Mouse (Mus musculus) heart, postnatal 10 days (tissue): ENCODE measurements around the gene Akt3. TPM values are rescaled to one million over a fixed set of nuclear protein-coding genes. Genes with fewer than 3 reads are reported as not detected.

Experiments
- DNase-seq, 2 experiments: peaks; one replicate each; pipeline ENCODE4 v3.0.0; 2021
- intact Hi-C: fragments of 180-260 bp; cut with DNase I; formaldehyde crosslinking; loops from one replicate; pipeline ENCODE4 v1.15.1; 2025
- total RNA-seq, 2 experiments: library from RNA; stranded (reverse); gene quantifications; 2 replicates each; pipeline ENCODE4 v1.2.3; 2021

The Akt3 gene
- total RNA-seq, 2 experiments from 2014 or later: 30.6 to 33.9 TPM

DNA sequence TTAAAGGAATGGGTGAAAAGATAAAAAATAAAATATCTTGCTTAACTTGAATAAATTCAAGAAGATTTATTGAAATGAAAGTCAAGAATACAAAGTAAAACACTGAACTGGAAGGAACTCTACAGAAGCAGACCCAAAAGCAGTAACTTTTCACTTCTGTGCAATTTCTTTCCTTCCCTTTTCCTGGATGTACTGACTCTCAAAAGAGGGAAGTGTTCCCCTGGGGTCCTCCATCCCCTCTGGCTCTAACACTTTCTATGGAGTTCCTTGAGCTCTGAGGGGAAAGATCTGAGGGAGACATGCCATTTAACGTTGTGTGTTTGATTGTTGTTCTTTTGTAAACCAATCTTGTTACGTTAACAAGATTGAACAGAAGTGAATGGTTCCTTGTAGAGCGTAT is 66.4 kb downstream of the Akt3 start:
- intact Hi-C loops: no loop called here

DNA sequence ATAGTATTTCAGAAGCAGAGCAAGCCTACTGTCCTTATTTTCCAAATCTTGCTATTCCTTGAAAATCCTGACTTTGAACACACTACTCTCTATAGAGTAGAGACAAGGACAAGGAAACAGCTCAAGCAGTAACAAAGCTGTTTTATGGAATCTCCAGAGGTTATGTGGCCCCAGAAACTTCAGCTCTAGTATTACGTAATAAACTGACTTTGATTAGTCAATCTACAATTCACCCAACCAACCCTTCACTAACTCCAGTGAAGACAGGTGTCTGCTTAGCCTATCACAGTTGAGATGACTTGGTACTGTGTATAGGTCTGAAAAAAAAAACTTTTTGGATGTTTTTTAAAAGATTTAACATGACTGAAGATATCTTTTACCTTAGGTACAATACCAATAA is 67.6 kb downstream of the Akt3 start:
- intact Hi-C loops: no loop called here
- DNase-seq: no peak

More for the DNA sequence above, 66.4 kb downstream of the Akt3 start:
- DNase-seq: no peak

- DNase-seq: peak; percentile 37 to 45
Measured at GRCm38 (mm10) chr1:177188708-177189107, 69.3 kb downstream of the Akt3 start.

GRCm38 (mm10) chr1:177186751-177187150 is 71.3 kb downstream of the Akt3 start:
- intact Hi-C loops: loop anchor here (5.0 kb wide), 1 partner anchor 34 kb away; no protein-coding TSS in a partner anchor
- DNase-seq: no peak

More at GRCm38 (mm10) chr1:177188708-177189107, 69.3 kb downstream of the Akt3 start:
- intact Hi-C loops: loop anchor here (1.0 to 5.0 kb wide), 2 partner anchors 36 to 310 kb away; no protein-coding TSS in a partner anchor

DNA sequence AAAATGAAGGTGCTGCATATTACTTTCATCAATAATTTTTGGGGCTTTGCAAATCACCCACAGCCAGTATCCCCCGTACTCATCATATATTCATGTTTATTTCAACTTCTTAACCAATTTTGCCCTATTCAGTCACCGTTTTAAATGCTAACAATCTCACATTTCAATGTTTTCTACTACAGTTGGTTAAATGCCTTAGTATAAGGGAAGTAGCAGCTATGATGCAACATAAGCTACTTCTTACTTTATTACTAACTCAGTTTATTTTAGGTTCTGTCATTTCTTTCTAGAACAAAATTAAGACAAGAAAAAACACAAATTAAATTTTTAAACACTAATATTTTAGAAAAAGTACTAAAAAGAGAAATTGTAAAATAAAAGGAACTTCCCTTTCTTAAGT is 78.4 kb downstream of the Akt3 start:
- intact Hi-C loops: no loop called here
- DNase-seq: no peak

GRCm38 (mm10) chr1:177175436-177175835 is 82.6 kb downstream of the Akt3 start:
- intact Hi-C loops: no loop called here
- no peak for DNase-seq

DNA sequence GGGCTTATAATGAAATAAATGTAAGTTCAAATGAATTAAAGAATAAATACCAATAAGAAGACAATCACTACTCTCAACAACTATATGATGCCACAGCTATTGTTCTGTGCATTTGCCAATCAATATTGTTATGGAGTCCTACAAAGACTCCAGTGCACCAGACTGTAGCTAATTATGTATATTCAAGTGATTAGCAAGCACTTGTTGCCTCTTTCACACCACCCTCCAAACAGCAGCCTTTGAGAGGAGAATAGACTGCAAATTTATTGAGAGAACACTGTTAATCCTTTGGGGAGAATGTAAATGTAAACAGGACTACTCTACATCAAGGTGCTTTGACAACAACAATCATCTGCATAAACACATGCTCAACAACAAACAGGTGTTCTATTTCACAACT is 86.7 kb downstream of the Akt3 start:
- DNase-seq: no peak
- intact Hi-C loops: no loop called here

DNA sequence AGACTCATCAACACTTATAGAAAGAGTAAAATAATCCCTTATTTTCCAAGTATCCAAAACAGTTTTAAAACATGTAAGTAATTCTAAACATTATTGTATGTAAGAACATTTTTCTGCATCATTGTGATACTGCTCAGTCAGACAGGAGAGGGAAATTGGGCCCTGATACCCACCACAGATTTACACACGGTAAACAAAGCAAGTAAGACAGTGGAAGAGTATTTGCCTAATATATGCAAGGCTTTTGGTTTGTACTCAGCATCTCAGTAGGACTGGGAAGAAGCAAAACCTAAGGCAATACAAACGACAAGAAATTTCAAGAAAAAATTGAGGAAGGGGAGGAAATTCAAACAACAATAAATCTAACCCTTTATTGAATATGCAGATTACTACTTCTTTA is 92.2 kb downstream of the Akt3 start:
- intact Hi-C loops: no loop called here
- no peak for DNase-seq

DNA sequence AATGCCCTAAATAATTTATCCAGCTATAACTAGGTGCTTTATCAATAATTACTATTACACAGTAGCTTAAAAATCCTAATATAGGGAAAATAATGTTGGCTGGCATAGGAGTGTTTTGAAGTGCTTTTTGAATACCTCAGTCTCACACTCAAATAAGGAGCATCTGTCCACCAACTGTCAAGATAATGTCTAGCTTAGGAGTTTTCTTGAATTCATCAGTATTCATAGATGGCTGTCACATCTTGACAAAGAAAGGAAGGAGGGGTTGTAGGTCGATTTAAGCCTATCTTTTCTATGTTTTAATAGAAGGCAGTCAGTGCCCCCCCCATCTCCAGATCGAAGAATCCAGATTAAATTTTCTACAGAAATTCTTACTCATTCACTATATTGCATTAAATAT is 92.7 kb downstream of the Akt3 start:
- intact Hi-C loops: no loop called here

DNA sequence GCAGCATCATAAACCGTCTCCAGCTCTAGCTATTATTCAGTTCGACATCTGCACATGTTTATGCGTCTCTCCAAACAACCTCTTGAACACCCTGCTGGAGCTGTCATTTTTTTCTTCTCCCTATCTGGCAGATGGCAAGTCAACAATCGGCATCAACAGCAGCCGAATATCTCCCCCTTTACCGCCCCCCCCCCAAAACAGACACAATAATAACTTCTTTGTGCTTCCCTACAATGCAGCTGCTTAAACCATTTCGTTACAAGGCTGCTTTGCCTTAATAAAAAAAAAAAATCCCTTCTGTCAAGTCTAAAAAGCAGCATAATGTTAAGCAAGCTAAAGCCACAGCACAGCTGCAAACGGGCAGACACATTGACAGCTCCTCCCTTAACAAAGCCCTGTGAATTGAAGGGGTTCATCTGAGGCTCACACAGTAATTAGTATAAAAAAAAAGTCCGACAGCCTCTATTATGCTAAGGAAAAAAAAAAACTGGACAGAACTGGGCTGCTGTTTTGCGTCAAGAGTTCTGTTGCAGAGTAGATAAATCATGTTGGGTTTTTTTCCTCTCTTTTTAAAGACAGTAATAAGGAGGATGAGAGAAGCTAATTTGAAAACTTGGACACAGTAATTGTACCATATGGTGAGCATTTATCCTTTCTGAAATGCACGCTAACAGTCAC is 107.5 kb downstream of the Akt3 start:
- DNase-seq: peak; percentile 12 to 23
- intact Hi-C loops: loop anchor here (5.0 kb wide), 1 partner anchor 37 kb away; no protein-coding TSS in a partner anchor

More for the DNA sequence above, 92.7 kb downstream of the Akt3 start:
- DNase-seq: no peak

- intact Hi-C loops: no loop called here
- no peak for DNase-seq
Measured at GRCm38 (mm10) chr1:177148746-177149145, 109.3 kb downstream of the Akt3 start.

DNA sequence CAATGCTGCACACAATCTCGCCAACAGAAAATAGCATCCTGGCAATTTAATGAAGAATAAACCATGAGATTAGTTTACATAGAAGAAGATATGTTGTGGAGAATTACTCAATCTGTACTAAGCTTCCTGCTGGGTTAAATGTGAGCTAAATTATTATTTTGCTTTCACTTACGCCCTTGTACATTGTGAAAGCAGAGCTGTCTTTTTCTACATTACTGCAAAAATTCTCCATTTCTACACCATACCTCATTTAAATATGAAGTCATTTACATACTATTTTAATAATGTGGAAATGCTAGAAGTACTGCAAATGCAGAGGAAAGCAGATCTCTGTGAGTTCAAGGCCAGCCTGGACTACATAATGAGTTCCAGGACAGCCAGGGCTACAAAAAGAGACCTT is 116.5 kb downstream of the Akt3 start:
- intact Hi-C loops: no loop called here
- DNase-seq: no peak

DNA sequence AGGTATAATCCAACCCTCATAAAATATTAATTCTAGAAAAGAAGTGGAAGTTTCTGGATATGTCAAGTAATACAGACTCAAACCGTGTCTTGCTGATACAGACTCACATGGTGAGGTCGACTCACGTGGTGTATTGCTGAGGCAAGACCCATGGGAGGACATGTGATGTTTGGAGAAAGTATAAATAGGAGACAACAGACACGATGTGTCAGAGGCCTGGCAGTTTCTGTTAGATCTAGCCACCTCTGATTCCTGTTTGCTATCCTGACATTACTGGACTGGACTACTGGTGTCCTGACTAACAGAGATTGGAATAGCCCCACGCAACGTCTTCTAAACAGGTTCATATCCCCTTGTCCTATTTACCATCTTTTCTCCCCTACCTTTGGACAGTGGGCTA is 118.4 kb downstream of the Akt3 start:
- intact Hi-C loops: no loop called here
- DNase-seq: no peak

DNA sequence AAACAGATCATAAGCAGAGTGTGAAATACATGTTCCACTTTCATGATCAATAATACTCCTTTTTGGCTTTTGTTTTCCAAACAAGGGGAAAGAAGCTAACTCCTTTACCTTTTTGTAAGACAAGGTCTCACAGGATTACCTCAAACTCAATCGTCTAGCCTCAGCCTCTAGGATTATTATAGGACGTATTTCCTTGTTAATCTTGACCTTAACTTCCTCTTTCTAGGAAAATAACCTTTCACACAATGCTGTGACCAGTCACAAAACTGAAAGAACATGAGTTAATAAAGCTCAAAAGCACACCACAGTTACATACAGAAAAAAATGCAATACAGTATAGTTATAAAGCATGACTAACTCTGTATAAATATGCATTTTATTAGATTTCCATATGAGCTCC is 126.5 kb downstream of the Akt3 start:
- no peak for DNase-seq
- intact Hi-C loops: no loop called here

GRCm38 (mm10) chr1:177126674-177127073 is 131.3 kb downstream of the Akt3 start:
- no peak for DNase-seq
- intact Hi-C loops: no loop called here

- no peak for DNase-seq
- intact Hi-C loops: no loop called here
Measured at GRCm38 (mm10) chr1:177110665-177111271, 147.2 kb downstream of the Akt3 start.

DNA sequence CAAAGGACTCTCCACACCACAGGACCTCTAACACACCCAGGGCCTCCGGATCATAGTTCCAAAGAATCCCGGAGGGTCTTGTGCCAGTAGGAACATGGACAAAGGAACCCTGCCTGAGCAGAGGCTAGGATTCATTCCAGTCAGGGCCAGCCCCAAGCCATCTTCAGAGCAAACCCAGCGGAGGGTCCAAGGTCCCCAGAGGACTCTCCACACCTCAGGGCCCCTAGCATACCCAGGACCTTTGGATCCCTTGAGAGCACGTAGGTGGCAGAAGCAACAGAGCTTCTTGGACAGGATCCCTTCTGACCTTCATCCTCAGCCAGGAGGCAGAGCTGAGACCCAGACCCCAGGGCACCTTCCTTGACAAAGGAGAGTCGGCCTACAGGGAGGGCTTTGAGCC is 167.5 kb downstream of the Akt3 start:
- intact Hi-C loops: no loop called here
- no peak for DNase-seq

- intact Hi-C loops: no loop called here
Measured at GRCm38 (mm10) chr1:177089515-177089914, 168.5 kb downstream of the Akt3 start.

GRCm38 (mm10) chr1:177089048-177089447 is 169.0 kb downstream of the Akt3 start:
- DNase-seq: no peak
- intact Hi-C loops: no loop called here

More at GRCm38 (mm10) chr1:177089515-177089914, 168.5 kb downstream of the Akt3 start:
- no peak for DNase-seq

GRCm38 (mm10) chr1:177081957-177082645 is 175.9 kb downstream of the Akt3 start:
- intact Hi-C loops: no loop called here
- DNase-seq: no peak

DNA sequence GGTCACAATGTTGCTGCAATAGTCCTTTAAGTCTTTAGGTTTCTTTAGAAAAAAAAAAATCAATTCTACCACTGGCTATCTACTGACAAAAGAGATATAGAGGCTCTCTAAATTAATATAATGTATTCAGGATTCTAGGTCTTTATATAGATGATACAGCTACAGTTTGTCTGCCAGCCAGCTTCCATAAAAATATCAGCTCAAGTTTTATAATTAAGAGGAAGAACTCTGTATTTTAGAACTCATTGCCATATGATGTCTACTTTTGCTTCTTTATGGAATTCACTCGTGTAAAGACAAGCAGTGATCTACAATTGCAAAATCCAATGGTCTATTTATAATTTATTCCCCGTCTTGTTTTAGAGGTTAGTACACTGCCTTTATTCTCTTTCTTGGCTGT is 188.8 kb downstream of the Akt3 start:
- DNase-seq: no peak
- intact Hi-C loops: no loop called here
